Mouse (Mus musculus): ENCODE measurements around the gene Dennd1a.

DNA sequence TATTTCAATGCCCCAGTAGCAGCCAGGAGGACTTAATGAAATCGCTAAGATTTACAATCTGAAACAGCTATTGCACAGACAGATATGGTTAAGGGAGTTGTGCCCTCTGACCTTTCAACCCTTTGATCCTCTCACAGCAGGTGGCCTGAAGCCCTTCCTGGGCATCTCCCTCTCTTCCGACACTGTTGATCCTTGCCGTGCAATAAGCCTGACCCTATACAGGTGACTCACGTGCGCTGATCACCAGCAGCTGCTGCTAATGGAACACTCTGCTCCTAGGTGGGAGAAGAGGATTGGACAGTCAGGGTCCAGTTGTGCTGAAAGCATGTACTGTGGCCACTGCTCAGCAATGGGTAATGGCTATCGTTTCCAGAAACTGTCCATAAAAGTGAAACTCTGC is 314.6 kb downstream of the Dennd1a start:
- TF ChIP-seq POLR2A (IDR thresholded peaks at IDR 0.05; ENCODE audit: borderline replicate concordance, extremely low read depth, low read depth, low read length) (no peak), CTCF (IDR thresholded peaks at IDR 0.05; ENCODE audit: insufficient read depth, low read length) (no peak)
